Mouse (Mus musculus) liver, adult 2 months (tissue): ENCODE results near the gene Pnmt. TPM values are rescaled to one million over a fixed set of nuclear protein-coding genes. Genes with fewer than 3 reads are reported as not detected.

ENCODE experiments used
- DNase-seq: peaks from one replicate; pipeline ENCODE4 v3.0.0-alpha.2; 2011; ENCODE audit warnings: low read depth, low spot score; ENCODE audit errors: extremely low read depth
- H3K27ac ChIP-seq: fragments of 200-500 bp; replicated peaks from 2 replicates; pipeline ENCODE4 v1.5.1; 2012; ENCODE audit warnings: low read depth, mild to moderate bottlenecking, control low read depth, inconsistent platforms, low read length; ENCODE audit not compliant: insufficient read depth
- H3K27me3 ChIP-seq: fragments of 200-500 bp; 2 replicates; pipeline ENCODE4 v1.6.1; 2012; ENCODE audit warnings: mild to moderate bottlenecking, moderate library complexity, low read length, inconsistent platforms; ENCODE audit not compliant: control insufficient read depth, insufficient read depth
- H3K36me3 ChIP-seq: fragments of 200-500 bp; 2 replicates; pipeline ENCODE4 v1.6.1; 2012; ENCODE audit warnings: low read length, inconsistent platforms; ENCODE audit not compliant: control insufficient read depth, insufficient read depth
- H3K4me1 ChIP-seq: fragments of 200-500 bp; 2 replicates; pipeline ENCODE4 v1.6.1; 2011; ENCODE audit warnings: low read length; ENCODE audit not compliant: control insufficient read depth, insufficient read depth
- H3K4me3 ChIP-seq: fragments of 200-500 bp; 2 replicates; pipeline ENCODE4 v1.5.1; 2011; ENCODE audit warnings: low read depth, mild to moderate bottlenecking, control low read depth, low read length, moderate library complexity; ENCODE audit not compliant: insufficient read depth
- H3K79me2 ChIP-seq: fragments of 200-500 bp; 2 replicates; pipeline ENCODE4 v1.6.1; 2012; ENCODE audit warnings: inconsistent platforms, mild to moderate bottlenecking, low read length, moderate library complexity; ENCODE audit not compliant: control insufficient read depth, insufficient read depth
- H3K9ac ChIP-seq: fragments of 200-500 bp; 2 replicates; pipeline ENCODE4 v1.6.1; 2012; ENCODE audit warnings: low read depth, mild to moderate bottlenecking, control low read depth, inconsistent platforms, low read length
- CTCF ChIP-seq: fragments of 200-500 bp; IDR thresholded peaks from 2 replicates; pipeline ENCODE4 v1.5.1; 2011; ENCODE audit warnings: low read depth, low read length, control low read depth
- POLR2A ChIP-seq: fragments of 200-500 bp; IDR thresholded peaks from 2 replicates; pipeline ENCODE4 v1.6.1; 2011; ENCODE audit warnings: low read length, control low read depth; ENCODE audit not compliant: insufficient read depth; ENCODE audit errors: extremely low read depth
- WGBS: fragments of 180-500 bp; shearing (Covaris S2); methylation state at CpG from one replicate; pipeline ENCODE4 v1.1.7; 2018; 5-methylcytosine and 5-hydroxymethylcytosine counted together
- polyA plus RNA-seq: library from polyadenylated mRNA; depleted of rRNA; stranded (reverse); fragments of >200 nt; gene quantifications from 2 replicates; pipeline ENCODE4 v1.2.3, GENCODE M21; 2012
- total RNA-seq: library from RNA; depleted of rRNA; stranded (reverse); fragments of >200 nt; gene quantifications from 2 replicates; pipeline ENCODE4 v1.2.3, GENCODE M21; 2014

Gene Pnmt
- total and polyA plus RNA-seq, 2 experiments = not detected

DNA sequence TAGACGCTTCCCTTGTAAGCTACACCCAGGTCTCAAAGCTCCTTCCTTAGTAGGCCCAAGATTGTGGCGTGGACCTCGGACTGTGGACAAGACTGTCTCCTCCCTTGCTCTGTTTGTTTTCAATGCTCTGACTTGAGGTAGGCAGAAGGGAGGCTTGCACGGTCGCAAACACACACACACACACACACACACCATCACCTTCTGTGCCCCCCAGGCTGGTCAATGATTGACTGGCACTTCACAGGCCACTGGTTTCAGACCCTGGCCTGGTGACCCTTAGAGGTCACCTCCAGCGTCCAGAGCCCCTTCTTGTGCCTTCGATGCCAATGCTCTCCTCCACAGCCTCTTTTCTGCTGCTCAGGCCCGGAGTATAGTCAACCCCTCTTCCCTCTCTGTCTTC, 22.6 kb downstream of the Pnmt start:
- 72% methylated on average over 8 of the region's 8 CpGs for WGBS
- H3K9ac ChIP-seq = no peak overlapping the region
- H3K4me1 ChIP-seq = 0 out of 2 replicates have a peak, but pooled peaks cover 2% of the 10 kb centered on the region
- H3K27ac ChIP-seq = no peak overlapping the region
- no peak for DNase-seq
- H3K79me2 ChIP-seq = peaks cover 3% of the 10 kb centered on the region; the same call in 1 of the 2 replicates
- H3K4me3 ChIP-seq = no peak overlapping the region
- H3K36me3 ChIP-seq = no peaks in the 10 kb centered on the region
- peaks cover 13% of the 10 kb centered on the region for H3K27me3 ChIP-seq
- TF ChIP-seq POLR2A = no peak
- TF ChIP-seq CTCF = no peak

DNA sequence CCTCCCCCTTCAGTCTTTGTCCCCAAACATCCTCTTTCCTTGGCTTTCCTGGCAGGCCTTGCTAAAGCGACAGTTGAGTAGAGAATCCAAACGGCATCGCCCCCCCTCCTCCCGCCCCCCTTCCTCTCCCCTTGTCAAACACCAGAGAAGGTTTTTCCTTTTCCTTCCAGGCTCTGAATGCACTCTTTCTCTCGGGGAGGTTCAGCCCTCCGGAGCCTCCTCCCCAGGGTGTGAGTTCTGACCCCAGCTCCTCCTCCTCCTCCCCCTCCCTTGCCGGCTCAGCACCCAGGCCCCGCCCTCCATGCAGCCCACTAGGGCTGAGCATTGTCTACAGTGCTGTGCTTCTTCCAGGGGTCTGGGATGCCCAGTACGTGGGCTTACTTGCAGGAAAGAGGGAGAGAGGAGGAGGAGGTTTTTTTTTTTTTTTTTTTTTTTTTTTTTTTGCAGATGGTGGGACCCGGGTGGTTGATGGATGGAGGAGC, 23.1 kb downstream of the Pnmt start:
- peaks cover 3% of the 10 kb centered on the region; the same call in 1 of the 2 replicates for H3K79me2 ChIP-seq
- no peak overlapping the region for H3K9ac ChIP-seq
- no peak for DNase-seq
- WGBS = 28% methylated on average over 10 of the region's 10 CpGs
- TF ChIP-seq POLR2A (no peak), CTCF (no peak)
- H3K36me3 ChIP-seq = no peaks in the 10 kb centered on the region
- H3K27me3 ChIP-seq = peaks cover 13% of the 10 kb centered on the region
- no peak overlapping the region for H3K27ac ChIP-seq
- 0 out of 2 replicates have a peak, but pooled peaks cover 2% of the 10 kb centered on the region for H3K4me1 ChIP-seq
- no peak overlapping the region for H3K4me3 ChIP-seq

DNA sequence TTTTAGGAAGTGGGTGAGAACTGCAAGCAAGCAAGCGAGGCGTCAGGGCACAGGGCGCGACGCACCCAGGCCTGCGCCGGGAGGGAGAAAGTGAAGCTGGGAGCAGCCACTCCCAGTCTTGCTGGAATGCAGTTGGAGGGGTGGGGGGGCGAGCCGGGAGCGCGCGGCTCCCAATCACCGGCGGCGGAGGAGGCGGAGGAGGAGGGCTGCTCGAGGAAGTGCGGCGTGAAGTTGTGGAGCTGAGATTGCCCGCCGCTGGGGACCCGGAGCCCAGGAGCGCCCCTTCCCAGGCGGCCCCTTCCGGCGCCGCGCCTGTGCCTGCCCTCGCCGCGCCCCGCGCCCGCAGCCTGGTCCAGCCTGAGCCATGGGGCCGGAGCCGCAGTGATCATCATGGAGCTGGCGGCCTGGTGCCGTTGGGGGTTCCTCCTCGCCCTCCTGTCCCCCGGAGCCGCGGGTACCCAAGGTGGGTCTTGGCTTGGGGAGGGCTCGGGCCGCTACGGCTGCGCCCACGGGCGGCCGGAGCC, 26.1 kb downstream of the Pnmt start, which contains the start of gene Erbb2:
Erbb2 (plus strand) TSS at position 198 of the 524 bp plus-strand sequence.
- peaks cover 13% of the 10 kb centered on the region for H3K27me3 ChIP-seq
- 2% methylated on average over 49 of the region's 49 CpGs for WGBS
- TF ChIP-seq POLR2A (0 out of 2 replicates have a peak, but pooled peaks have one; percentile 38), CTCF (no peak)
- H3K9ac ChIP-seq = peak within 1 kb of the TSS; percentile 91
- no peaks in the 10 kb centered on the region for H3K36me3 ChIP-seq
- peaks cover 3% of the 10 kb centered on the region; the same call in 1 of the 2 replicates for H3K79me2 ChIP-seq
- H3K4me3 ChIP-seq = peak within 1 kb of the TSS; percentile 90
- DNase-seq = no peak
- H3K4me1 ChIP-seq = 0 out of 2 replicates have a peak, but pooled peaks cover 2% of the 10 kb centered on the region
- peak within 1 kb of the TSS; percentile 57 for H3K27ac ChIP-seq

DNA sequence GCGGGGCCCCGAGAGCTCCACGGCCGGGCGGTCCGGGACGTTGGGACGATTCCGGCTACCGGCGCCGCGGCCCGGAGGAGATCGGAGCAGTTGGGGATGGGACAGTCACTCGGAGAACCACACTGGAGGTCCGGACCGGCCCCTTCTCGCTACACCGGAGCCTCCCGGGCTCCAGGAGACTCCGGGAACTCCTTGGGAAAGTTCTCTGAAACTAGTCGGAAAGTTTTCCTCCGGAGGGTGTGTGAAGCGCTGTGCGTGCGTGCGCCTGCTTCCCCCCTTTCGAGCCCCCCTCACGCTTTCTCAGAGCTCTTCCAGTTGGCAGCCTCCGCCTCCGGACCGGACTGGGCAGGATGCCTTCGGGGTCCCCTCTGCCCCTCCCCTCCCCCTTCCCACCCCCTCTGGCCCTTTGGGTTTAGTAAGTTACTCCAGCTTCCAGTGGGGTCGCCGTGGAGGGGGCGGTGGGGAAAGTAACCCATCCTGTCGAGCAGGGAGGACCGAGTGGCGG, 26.6 kb downstream of the Pnmt start:
- peaks cover 3% of the 10 kb centered on the region; the same call in 1 of the 2 replicates for H3K79me2 ChIP-seq
- no peaks in the 10 kb centered on the region for H3K36me3 ChIP-seq
- peak overlapping the region; percentile 91 for H3K9ac ChIP-seq
- WGBS = 2% methylated on average over 40 of the region's 40 CpGs
- no peak for TF ChIP-seq CTCF
- no peak for TF ChIP-seq POLR2A
- H3K27me3 ChIP-seq = peaks cover 13% of the 10 kb centered on the region
- H3K27ac ChIP-seq = peak overlapping the region; percentile 57
- DNase-seq = no peak
- 0 out of 2 replicates have a peak, but pooled peaks cover 2% of the 10 kb centered on the region for H3K4me1 ChIP-seq
- peak overlapping the region; percentile 90 for H3K4me3 ChIP-seq

DNA sequence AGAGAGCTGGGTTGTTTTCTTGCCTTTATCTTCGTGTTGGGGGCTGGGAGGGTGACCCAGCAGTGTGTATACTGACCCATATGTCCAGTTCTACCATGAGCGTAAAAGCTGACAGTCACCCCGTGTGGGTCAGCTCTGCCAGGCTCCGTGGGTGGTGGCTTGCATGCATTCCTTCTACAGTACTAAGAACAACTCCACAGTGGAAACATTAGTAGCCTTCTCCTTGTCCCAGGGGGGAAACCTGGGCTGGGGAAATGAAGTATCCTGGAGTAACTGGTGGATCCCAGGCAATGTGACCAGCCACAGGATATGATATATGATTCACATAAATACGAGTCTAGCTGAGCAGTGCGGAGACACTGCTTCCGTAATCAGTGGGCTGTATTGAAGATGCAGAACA, 27.5 kb downstream of the Pnmt start:
- Histone ChIP-seq H3K9ac (no peak overlapping the region), H3K36me3 (no peaks in the 10 kb centered on the region), H3K79me2 (peaks cover 3% of the 10 kb centered on the region; the same call in 1 of the 2 replicates), H3K4me1 (0 out of 2 replicates have a peak, but pooled peaks cover 2% of the 10 kb centered on the region), H3K27me3 (peaks cover 13% of the 10 kb centered on the region), H3K27ac (no peak overlapping the region), H3K4me3 (no peak overlapping the region; the same call in 1 of the 2 replicates)
- WGBS = 51% methylated on average over 7 of the region's 7 CpGs
- no peak for DNase-seq
- TF ChIP-seq POLR2A (no peak), CTCF (no peak)

DNA sequence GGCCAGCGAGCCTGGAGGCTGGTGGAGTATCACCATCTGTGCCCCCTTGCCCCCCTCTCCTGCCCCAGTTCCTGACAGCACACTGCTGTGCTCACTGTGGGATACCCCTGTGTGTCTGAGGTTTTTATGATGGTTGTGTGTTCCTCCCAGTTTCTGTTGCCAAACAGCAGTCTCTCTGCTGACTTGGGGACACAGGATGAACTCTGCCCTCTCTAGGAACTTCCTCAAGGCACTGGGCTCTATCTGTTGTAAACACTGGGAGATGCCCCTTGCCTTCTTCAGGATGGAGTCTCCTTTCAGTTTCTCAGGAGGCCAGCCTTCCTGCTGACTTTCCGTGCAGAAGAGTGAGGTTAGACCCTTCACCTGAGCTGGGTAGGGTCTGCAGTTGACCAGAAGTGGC, 27.9 kb downstream of the Pnmt start:
- peaks cover 11% of the 10 kb centered on the region for H3K27me3 ChIP-seq
- no peak overlapping the region for H3K9ac ChIP-seq
- peaks cover 3% of the 10 kb centered on the region; the same call in 1 of the 2 replicates for H3K79me2 ChIP-seq
- no peak for TF ChIP-seq CTCF
- no peak for TF ChIP-seq POLR2A
- whole genome bisulfite sequencing = 66% methylated on average over 2 of the region's 2 CpGs
- DNase-seq = no peak
- no peak overlapping the region for H3K27ac ChIP-seq
- H3K4me3 ChIP-seq = no peak overlapping the region
- 0 out of 2 replicates have a peak, but pooled peaks cover 2% of the 10 kb centered on the region for H3K4me1 ChIP-seq
- H3K36me3 ChIP-seq = no peaks in the 10 kb centered on the region
